Mouse (Mus musculus): ENCODE results near the gene Mybph.

Gene Mybph

GRCm38 (mm10) chr1:134188217-134188616 lies 5.0 kb upstream of the Mybph start:
- no peak for DNase-seq

GRCm38 (mm10) chr1:134188989-134189729 lies 4.1 kb upstream of the Mybph start:
- peak; percentile 86 for DNase-seq

- DNase-seq: no peak
Measured at GRCm38 (mm10) chr1:134191192-134191591, 2.1 kb upstream of the Mybph start.

DNA sequence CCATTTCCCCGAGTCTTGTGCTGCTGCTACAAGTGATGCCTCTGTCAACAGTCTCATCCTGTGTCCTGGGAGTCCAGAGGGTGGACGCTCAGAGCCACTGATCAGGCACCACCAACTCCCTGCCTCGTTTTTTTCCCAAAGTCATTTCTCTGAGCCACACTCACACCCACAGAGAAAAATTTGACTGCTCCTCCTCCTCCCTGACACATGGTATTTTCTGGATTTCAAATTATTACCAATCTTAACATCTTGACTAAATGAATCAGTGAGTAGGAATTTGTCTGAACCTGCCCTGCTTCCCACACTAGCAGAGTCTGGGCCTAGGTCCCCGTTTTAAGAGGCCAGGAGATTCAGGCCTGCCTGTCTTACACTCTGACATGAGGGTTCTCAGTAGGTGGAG lies 1.2 kb upstream of the Mybph start:
- no peak for DNase-seq

DNA sequence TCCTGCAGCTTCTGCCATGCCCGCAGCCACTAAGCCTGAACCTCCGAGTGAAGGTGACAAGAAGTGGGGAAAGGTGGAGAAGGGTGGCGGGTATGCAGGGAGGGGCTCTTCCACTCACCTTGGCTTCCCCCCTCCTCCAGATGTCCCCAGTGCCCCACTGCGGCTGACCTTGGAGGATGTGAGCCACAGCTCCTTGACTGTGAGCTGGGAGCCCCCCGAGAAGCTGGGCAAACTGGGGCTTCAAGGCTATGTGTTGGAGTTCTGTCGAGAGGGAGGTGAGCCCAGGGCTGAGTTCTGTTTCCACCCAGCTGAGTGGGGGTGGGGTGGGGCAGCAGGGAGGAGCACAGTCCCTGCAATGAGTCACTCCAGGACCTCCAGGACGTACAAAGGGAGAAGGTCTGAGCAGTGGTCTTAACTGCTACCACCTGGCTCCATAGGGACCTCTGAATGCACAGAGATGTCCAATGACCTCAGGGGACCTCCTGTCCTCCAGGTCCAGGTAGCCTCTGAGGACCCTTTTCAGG lies 488 bp downstream of the Mybph start:
- DNase-seq: peak; percentile 90

DNA sequence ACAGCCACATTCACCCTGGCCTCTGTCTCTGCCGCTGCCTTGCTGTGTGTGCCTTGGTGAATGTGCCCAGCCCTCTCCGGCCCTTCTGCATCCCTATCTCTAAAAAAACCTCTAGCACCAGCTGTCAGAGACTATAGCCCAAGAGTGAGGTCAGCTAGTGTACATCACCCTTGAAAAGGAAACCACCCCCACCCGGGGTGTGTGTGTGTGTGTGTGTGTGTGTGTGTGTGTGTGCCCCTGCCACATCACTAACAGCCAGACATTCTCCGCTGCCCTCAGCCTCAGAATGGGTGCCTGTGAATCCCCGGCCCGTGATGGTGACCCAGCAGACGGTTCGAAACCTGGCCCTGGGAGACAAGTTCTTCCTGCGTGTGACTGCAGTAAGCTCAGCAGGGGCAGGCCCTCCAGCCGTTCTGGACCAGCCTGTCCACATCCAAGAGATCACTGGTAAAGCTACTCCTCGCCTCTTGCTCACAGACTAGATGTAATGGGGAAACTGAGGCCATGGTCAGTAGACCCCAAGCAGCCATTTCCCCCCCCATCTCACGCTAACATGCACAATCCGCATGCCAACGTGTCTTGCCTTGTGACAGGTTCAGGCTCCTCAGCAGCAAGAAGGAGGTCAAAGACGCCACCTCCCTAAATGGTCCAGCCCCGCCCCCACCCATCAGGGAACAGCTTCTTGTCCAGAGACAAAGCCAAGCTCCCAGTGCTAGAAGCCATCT lies 1.2 kb downstream of the Mybph start:
- DNase-seq: peak; percentile 85

DNA sequence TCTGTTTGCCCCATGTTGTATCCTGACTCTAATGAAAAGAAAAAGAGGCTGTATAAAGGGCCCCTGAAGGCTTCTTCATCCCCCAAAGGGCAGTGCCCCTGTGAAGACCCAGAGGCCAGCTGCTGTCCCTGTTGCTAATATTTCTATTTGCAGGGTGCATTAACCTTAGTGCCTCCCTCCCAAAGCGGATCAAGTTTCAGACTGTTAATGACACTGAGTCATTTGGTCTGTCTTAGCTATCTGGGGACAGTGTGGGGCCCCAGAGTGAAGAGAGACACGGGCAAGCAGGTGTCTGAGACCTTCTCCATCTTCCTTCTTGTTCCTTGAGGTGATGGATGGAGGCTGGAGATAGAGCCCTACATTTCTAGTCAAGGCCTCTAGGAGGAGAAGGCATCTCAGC lies 1.9 kb downstream of the Mybph start:
- no peak for DNase-seq

- no peak for DNase-seq
Measured at GRCm38 (mm10) chr1:134195571-134195970, 2.3 kb downstream of the Mybph start.

DNA sequence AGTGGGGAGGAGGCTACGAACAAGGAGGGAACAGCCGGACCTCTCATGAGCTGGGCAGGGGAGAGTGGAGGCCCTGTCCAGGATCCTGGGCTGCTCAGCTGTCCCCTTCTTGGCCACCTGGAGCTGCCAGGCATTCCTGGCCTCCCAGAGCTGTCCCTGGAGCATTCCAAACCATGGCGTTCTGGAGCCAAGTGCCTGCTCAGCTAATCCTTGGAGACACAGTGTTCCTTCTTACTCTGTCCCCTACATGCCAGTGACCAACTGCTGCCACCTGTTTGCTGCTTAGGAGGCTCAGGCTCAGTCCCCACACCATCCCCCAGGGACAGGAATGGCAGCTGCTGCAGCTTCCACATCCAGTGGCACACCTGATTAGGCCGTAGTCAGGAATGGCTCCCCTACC lies 2.7 kb downstream of the Mybph start:
- DNase-seq: no peak

- DNase-seq: peak; percentile 98
Measured at GRCm38 (mm10) chr1:134196386-134196785, 3.1 kb downstream of the Mybph start.

GRCm38 (mm10) chr1:134197325-134197982 lies 4.2 kb downstream of the Mybph start:
- peak; percentile 86 for DNase-seq

DNA sequence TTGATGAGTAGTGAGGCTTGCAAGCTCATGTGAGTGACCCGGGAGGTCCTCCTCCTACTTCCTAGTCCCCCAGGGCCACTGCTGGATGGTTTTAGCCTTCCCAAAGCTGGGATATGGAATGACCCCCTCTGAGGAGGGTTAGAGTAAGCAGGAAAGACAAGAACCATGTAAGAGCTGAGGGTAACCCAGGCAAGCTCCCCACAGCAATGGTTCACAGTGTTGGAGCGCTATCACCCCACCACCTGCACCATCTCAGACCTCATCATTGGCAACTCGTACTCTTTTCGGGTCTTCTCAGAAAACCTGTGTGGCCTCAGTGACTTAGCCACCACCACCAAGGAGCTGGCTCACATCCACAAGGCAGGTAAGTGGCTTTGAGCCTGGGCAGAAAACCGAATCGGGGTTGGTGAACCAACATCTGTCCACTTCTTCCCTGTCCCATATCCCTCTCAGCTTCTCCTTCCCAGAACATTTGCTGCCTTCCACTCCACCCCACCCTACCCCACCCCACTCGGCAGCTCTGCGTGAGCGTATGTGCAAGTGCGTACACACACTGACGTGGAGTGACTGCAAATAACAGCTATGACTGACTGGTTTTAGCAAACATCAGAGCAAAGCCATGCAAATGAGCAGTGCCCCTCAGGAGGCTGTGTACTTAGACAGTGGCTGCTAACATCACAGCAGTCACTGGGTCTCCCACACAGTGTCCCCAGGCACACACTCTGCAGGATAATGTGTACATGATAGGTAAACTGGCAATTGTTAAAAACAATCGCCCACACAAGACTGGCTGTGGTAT lies 5.1 kb downstream of the Mybph start:
- no peak for DNase-seq

DNA sequence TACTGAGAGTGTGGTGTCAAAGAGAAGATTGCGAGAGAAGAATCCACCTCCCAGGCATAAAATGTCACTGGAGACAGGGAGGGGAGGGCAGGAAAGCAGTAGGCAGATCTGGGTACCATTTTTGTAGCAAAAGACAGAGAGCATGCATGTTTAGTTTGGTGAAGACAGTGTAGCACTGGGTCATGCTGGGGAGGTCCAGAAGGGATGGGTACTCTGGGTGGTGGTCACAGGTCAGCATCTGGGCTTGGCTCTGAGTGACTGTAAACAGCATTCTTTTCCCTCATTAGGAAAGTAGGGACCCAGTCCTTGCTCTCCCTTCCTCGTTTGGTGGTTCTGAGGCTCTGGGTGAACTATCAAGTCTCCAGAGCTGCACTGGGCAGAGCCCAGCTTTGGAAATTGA lies 7.2 kb downstream of the Mybph start:
- DNase-seq: no peak

DNA sequence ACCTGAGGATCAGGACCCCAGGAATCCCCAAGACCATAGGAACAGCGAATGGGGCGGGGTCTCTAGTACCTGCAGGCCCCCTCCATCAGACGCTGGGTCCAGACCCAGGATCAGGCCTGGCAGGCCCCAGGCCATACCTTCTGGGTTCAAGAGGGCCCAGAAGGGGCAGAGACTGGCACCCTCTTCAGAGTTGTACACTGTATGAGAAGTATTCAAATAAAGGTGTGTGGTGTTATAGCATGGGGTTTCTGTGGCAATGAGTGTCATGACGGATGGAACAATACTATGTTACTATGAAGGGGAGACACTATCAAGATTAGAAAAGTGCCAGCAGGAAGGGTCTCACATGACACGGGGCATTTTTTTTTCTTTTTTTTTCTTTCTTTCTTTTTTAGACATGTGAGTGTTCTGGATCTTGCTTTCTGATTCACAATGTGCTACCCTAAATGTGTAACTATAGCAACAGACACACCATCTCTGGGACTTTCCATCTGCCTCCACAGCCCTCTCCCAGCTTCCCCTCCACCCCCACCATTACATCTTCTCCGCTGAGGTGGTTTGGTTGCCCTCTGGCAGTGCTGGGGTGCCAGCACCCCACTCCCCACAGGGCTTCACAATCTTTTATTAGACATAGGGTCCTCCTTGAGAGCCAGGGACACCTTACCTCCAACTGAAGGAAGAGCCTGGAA lies 7.9 kb downstream of the Mybph start:
- DNase-seq: no peak

GRCm38 (mm10) chr1:134201751-134202420 lies 8.6 kb downstream of the Mybph start:
- no peak for DNase-seq

DNA sequence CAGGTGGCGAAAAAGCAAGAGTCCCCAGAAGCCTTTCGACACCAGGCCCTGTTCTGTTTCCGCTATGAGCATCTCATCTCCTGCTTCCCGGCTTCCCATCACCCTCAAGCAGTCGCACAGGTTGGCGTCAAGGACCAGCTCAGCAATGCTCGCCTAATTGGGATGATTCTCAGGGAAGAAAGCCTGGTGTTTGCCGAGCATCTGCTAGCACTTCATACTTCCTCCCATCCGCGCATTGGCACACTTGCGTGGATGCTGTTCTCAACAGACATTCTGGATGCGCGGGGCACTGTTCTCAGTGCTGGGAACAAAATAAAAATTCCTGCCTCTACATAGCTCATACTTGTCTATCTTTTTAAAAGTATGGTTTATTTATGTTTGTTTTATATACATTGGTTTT lies 11.0 kb downstream of the Mybph start:
- DNase-seq: no peak

GRCm38 (mm10) chr1:134205296-134206018 lies 12.2 kb downstream of the Mybph start:
- DNase-seq: peak; percentile 95

DNA sequence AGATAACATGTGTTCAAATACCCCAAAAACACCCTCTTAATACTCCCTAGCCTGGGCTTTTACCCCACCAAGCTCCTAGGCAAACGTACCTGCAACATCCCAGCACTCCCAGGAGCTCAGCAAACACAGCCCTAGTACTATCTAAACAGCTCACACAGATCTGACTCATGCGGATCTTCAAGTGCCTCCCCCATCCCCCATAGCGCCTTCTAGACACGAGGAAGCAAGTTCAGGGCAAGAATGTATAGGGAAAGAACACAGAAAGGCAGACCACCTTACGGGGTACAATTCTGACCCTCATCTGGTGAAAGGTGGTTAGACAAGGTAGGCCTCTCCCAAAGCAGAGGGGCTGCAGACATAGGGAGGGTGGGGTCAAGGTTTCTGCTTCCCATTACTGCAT lies 12.8 kb downstream of the Mybph start:
- no peak for DNase-seq

DNA sequence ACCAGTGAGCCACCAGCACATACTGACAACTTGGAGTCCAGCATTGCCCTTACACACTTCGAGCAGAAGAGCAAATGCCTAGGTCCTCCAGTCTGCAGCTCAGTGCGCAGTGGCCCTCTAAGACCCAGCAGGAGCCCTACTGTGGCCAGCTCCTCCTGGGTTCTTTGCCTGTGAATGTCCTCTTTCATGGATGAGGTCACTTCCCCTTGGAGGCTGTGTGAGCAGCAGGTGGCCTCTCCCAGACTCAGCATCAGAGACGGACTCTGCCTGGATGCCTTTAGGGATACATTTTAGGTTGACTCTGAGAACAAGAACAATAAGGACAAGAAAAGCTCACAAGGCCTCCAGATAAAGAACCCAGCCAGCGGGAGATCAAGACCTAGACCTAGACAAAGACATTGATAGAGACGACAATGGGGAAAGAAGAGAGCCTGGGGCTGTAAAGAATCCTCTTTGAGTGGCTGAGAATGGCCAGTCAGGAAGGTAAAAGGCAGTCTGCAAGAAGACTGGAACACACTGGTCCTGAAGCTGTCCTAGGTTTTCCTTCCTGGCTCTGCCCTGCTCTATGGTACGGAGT lies 17.0 kb downstream of the Mybph start:
- DNase-seq: no peak

DNA sequence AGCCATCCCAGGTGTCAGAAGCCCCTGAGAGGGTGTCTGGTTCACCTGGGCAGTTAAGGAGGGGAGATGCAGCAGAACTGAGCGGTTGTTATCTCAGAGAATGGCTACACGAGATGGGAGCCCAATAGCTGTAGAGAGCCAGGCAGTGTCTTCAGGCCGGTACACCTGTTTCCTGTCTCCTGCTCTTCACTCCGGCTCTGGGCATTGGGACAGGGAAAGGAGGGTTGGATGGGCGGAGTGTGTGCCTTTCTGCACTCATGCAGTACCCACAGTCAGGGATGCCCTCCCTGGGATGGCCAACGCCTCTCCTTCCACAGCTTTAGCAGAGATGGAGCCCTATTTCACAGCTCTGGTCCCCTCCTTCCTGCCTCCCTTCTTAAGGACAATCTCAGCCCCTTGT lies 17.8 kb downstream of the Mybph start:
- DNase-seq: no peak

DNA sequence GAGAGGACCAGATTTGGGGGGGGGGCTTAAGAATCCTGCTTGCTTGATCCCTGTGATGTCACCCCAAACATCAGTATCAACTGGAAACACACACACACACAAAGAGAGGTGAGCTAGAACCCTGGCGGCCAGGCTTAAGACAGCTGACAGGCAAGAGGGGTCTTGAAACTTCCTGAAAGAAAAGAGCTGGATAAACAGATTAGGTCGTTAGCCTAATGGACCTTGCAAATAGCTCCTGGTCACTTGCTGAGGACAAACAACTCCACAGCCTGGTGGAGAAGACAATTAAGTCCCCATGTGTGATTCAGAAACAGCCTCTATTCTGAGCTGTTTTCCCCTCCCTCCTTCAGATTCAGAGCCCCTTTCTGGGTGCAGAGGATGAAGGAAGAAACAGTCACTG lies 18.4 kb downstream of the Mybph start:
- DNase-seq: no peak

Data from heart, adult 11 months (tissue).